ENCODE assay signal across 10 mouse cellular contexts in genomic region chrX:57521117-57522095, GRCm38 (mm10). TPM values are rescaled to one million over a fixed set of nuclear protein-coding genes. Genes with fewer than 3 reads are reported as not detected.
DNase-seq lines count a peak whose midpoint lies in the region; ATAC-seq and TF ChIP-seq lines count a peak whose summit lies in the region.
"Had no signal": no experiment of that assay in that cellular context is flagged by ENCODE, and none has a peak within 500 bp of the region (broad histone marks: within the 10 kb centered on the region; RNA-seq: fewer than 3 reads in every experiment).

No protein-coding gene starts in this region.

- no peaks in the 10 kb centered on the region for H3K27me3 ChIP-seq in lung, postnatal 0 days (replicated peaks; ENCODE audit: insufficient read depth, low read length)
- H3K27me3 ChIP-seq in embryonic facial prominence, embryonic 13.5 days, result peaks cover 19% of the 10 kb centered on the region

- DNase-seq in lung, postnatal 0 days (ENCODE audit: low spot score), result no peak
- DNase-seq in lung, postnatal 25 days (ENCODE audit: low spot score), result no peak
- peak in 1 of 2 experiments; percentile 13 for DNase-seq in layer of hippocampus, adult 2 months (ENCODE audit: low spot score in 2 of 2)
- peak; percentile 51 for DNase-seq in retina, embryonic 14.5 days (ENCODE audit: low spot score)
- no peak for DNase-seq in cerebellum, adult 9-10 months
- no peak for DNase-seq in right cerebral cortex, adult 18-20 months
- DNase-seq: adrenal gland, adult 2 months had no signal

- TF ChIP-seq CTCF in lung, postnatal 0 days (IDR thresholded peaks at IDR 0.05), result 0 out of 2 replicates have a peak, but pooled peaks have one; percentile 15
- TF ChIP-seq CTCF in layer of hippocampus, adult 2 months (conservative IDR thresholded peaks at IDR 0.05), result peak; percentile 61

- H3K36me3 ChIP-seq in lung, postnatal 0 days (ENCODE audit: insufficient read depth, low read length), result no peaks in the 10 kb centered on the region
- no peaks in the 10 kb centered on the region for H3K36me3 ChIP-seq in embryonic facial prominence, embryonic 13.5 days

- no peaks in the 10 kb centered on the region for H3K4me1 ChIP-seq in lung, postnatal 0 days (ENCODE audit: insufficient read depth, low read depth, low read length)
- no peaks in the 10 kb centered on the region for H3K4me1 ChIP-seq in embryonic facial prominence, embryonic 13.5 days

- H3K4me2 ChIP-seq in lung, postnatal 0 days (replicated peaks; ENCODE audit: low read depth, low read length), result no peak overlapping the region
- peak overlapping the region; percentile 34 for H3K4me2 ChIP-seq in embryonic facial prominence, embryonic 13.5 days

- ATAC-seq in lung, postnatal 0 days, result no peak
- ATAC-seq in embryonic facial prominence, embryonic 13.5 days (ENCODE audit: insufficient number of reproducible peaks, insufficient read depth, low FRiP score, low TSS enrichment, low read depth), result no peak

- 41% methylated on average over 28 of the region's 28 CpGs for WGBS in lung, postnatal 0 days
- 40% methylated on average over 28 of the region's 28 CpGs for WGBS in embryonic facial prominence, embryonic 13.5 days

- H3K9me3 ChIP-seq in lung, postnatal 0 days (ENCODE audit: low read length), result no peaks in the 10 kb centered on the region
- no peaks in the 10 kb centered on the region for H3K9me3 ChIP-seq in embryonic facial prominence, embryonic 13.5 days

- TF ChIP-seq EP300 in lung, postnatal 0 days (IDR thresholded peaks at IDR 0.05), result no peak

- H3K4me3 ChIP-seq in lung, postnatal 0 days (ENCODE audit: low read depth, low read length), result no peak overlapping the region
- H3K4me3 ChIP-seq in embryonic facial prominence, embryonic 13.5 days, result no peak overlapping the region
- peak overlapping the region; percentile 36 for H3K4me3 ChIP-seq in layer of hippocampus, adult 2 months

- H3K27ac ChIP-seq in lung, postnatal 0 days (ENCODE audit: low read length), result no peak overlapping the region
- H3K27ac ChIP-seq in embryonic facial prominence, embryonic 13.5 days, result no peak overlapping the region
- H3K27ac ChIP-seq in layer of hippocampus, adult 2 months, result peak overlapping the region; percentile 80

- no peak overlapping the region for H3K9ac ChIP-seq in lung, postnatal 0 days (replicated peaks; ENCODE audit: low read depth)
- H3K9ac ChIP-seq in embryonic facial prominence, embryonic 13.5 days, result no peak overlapping the region

RNA-seq across cellular contexts. Expression of gene Gpr101, which starts 17.8 kb away (rescaled TPM):
- not detected in 2 replicates for polyA plus RNA-seq in lung, postnatal 0 days (2015; fragmentation: Nextera tagmentation; extraction: Ambion mirVana)
- 0.04 and 0.07 TPM in 2 replicates for polyA plus RNA-seq in embryonic facial prominence, embryonic 13.5 days (2015; fragmentation: Nextera tagmentation; extraction: Ambion mirVana)
- total RNA-seq in layer of hippocampus, adult 2 months (2021), result 1 to 10 TPM; 3.6 to 4.5 TPM
- total RNA-seq: adrenal gland, adult 2 months; megakaryocyte-erythroid progenitor cell, adult 5-6 weeks had no signal
- polyA plus RNA-seq: adrenal gland, adult 2 months; stomach, embryonic 16.5 days had no signal
